Mouse (Mus musculus): ENCODE results near the gene Ippk.

The Ippk gene

DNA sequence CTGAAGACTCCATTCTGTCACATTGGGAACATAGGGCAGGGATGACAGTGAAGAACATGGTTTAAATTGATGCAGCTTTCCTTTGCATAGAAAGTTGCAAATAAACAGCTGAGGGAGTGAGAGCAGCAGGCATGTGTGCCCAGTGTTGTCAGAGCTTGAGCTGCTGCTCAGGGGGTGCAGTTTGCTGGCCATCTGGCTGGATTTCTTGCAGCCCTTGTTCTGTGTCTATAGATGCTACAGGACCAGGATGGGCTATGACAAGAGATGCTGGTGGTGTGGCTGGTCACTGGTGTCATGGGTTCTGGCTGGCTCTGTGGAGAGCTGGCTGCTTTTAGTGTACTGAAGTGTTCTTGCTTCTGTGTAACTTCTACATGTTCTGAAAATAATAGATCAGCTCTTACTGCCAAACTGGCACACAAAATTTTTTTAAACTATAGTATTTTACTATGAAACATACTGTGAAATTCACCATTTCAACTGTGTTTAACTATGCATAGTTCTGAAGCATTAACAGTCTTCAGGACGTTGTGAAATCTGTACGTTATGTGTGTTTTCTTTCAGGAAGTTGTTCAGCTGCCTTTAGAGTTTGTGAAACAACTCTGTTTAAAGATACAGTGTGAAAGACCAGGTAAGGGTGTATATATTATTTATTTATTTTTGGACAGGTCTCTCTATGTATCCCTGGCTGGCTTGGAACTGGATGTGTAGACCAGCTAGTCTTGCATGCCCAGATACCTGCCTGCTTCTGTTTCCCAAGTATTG lies 12.4 kb downstream of the Ippk start:
- DNase-seq, result no peak

DNA sequence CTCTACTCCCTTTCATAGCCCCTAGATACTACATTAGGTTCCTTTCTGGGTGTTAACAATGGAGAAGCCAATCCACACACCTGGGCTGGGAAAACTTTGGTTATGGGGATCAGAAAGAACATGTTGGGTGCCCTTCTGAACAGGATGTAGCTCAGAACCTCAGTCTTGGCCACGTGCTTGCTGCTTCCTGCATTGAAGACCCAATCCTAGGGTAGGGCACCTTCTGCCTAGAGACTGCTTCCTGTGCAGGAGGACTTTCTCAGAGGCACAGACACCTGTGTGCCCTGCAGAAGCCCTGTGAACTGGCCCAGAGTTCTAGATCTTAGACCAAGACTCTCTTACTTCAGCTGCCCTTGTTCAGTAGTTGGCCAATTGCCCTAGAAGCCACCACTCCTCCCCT lies 14.7 kb downstream of the Ippk start:
- no peak for DNase-seq

DNA sequence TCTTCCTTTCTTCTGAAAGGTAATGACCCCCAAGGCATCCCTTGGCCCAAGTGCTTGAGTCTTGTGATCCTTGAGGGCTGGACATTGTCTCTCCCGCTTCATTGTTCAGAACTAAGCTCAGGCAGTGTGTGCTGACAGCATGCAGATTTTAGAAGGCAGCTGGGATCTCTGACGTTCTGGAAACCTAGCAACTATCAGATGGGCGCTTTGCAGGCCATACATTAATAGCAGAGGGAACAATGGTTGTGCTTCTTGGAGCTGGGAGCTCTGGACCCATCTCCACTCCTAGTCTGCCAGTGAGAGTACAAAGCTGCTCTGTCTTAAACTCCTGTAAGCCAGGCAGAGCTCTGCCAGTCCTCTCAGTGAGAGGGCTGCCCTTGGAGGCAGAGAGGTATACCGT lies 15.1 kb downstream of the Ippk start:
- DNase-seq, result no peak

DNA sequence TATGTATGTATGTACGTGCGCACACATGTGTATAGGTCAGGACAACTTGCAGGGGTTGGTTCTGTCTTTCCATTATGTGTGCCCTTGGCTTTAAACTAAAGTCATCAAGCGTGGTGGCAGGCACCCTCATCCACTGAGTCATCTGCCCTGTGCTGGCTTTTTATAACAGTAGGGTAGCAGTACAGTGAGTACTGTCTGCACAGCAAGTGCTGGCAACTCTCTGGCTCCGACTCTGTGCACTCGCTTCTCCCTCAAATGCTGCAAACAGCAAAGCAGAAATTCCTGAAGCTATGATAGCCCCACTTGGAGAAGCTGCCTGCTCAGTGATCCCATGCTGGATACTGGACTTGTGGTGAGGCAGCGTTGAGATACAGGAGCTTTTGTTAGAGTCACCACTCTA lies 23.4 kb downstream of the Ippk start:
- no peak for DNase-seq

DNA sequence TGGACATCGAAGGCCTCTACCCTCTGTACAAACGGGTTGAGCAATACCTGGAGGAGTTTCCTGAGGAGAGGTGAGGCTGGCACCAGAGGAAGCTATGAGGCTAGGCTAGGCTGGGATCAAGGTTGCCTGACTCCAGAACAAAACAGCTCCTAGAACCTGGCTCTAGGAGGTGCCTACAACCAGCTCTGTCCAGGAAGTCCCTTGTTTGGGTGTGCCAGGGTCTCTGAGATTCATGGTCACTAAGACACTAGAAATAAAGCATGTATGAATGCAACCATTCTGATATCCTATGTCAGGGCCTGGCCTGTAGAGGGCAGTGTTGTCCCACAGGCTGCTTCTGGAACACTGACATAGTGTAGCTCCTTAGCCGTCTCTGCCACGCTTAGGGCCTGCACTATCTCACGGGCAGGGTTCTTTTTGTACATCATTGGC lies 28.3 kb downstream of the Ippk start:
- peak; percentile 56 for DNase-seq

DNA sequence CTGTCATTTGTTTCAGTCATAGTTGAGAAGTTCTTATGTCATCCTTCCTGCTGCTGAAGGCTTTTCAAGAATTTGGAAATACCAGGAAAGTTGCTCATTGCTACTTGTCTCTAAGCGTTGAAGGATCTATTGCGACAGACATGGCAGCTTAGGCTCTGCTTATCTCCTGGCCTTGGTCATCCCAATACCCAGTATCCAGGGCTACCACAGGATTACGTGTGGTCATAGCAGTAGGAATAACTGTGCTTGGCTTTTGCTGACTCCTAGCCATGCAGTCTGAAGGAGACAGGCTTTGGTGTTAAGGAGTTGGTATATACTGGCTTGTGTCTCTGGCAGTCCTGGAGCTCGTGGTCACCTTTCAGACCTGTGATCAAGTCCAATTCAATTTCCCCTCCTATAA lies 39.2 kb downstream of the Ippk start:
- no peak for DNase-seq

DNA sequence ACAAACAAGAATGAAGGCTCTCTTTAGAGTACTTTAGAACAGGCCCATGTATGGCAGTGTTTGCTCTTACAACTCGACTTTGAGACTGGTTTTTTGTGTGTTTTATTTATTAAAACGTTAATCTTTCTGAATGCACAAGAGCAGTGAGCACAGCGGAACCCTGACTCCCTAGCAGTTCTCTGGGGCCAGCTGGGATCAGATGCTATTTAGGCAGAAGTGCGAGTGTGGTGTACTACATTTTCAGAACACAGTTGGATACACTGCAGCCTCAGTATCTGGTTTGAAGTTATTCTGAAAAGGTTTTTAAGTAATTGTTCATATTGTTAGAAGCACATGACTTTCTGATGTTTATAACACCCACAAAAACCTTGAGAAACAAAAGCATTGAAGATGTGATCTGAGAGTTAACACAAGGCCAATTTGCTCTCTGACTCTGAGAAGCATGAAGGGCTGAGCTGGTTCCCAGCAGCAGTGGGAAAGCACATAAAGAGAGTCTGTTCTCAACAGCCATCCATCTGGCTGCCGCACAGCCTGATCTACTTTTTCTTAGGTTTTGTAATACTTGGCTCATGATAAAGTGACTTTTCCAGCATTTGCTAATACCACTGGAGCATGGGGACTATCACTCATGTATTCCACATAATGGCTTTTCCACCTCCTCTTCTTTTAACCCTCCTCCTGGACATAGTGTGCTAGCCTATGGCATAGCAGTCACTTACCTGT lies 39.8 kb downstream of the Ippk start:
- DNase-seq, result no peak

DNA sequence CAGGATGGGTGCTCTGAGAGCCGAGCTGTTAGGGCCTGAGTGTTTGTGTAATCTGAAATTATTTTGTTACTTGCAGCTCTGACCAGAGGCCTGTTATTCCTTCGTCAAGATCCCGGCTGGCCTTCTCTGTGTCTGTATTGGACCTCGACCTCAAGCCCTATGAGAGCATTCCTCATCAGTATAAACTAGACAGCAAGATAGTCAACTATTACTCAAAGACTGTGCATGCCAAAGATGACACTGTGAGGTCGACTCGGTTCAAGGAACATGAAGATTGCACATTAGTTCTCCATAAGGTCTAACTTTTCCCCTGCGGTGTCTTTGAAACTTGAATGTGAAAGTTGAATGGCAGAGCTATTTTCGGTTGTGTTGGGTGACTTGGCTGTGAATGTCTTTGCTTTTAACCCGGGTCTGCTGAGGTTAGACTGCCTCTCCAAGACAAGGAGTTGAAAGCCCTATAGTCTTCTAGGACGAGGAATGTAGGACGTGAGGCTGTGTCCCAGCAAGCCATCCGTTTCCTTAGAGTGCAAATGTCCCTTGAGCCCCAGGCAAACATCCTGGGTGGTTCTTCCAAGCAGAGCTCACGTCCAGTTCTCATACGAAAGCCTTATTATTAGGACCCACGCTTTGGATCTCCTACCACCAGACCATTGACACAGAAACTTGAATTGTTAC lies 40.5 kb downstream of the Ippk start:
- no peak for DNase-seq

DNA sequence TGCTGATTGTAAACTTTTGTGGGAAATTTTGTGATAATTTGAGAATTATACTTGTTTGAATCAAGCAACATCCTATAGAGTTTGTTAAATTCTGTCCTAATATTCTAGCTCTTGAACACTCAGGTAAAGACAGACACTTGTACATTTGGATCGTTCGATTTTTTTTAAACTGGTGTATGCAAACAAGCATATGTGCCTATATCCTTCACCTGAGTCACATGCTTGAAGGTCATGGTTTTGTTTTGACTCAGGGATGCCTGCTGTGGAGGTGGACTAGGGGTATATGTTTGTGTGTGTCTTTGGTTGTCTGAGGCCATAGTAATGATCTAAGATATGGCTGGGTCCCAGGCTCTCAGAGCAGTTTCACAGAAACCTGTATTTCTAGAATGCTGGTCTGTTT lies 41.9 kb downstream of the Ippk start:
- no peak for DNase-seq

DNA sequence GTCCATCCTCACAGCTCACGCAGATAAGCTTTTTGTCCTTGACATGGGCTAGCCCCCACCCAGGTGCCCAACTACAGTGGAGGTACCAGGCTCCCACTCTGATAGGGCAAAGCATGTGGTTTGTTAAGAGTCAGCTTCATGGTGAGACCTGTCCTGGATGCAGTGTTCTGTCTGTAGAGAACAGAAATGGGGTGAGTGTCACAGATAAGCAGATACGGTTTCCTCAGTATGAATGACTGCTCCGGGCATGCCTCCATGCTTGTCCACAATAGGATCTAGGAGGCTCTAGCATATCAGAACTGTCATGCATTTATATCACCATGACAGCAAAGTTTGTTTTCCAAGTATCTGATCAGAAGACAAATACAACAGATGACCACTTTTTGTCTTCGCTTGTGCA lies 44.8 kb downstream of the Ippk start:
- DNase-seq, result no peak

DNA sequence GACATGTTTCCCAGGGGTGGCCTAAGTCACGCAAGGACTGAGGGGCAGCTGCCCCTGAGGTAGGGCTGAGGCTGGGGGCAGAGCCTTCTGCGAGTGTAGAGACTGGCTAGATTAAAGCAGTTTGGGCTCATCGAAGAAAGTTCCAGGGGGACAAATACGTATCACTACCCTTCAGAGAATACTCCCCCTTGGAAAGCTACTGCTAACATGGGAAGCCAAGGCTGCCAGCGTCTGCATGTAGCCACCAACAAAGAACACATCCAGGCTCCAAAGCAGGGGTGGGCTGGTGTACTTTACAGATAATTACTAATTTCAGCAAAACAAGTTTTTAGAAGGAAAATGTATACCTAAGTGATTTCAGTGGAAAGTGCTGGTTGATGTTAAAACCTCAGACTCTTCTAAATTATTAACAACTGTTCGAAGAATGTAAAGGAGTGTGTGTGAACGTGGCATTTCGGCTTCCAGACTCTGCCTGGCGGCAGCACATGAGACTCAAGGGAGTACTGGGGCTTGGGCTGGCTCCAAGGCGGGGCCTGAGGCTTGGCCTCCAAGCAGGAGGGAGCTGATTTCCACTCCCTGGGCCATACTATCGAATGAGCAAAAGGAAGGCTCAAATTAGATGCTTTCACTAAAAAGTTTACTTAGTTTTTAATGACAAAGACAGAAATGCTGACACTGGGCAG lies 45.5 kb downstream of the Ippk start:
- DNase-seq, result no peak

DNA sequence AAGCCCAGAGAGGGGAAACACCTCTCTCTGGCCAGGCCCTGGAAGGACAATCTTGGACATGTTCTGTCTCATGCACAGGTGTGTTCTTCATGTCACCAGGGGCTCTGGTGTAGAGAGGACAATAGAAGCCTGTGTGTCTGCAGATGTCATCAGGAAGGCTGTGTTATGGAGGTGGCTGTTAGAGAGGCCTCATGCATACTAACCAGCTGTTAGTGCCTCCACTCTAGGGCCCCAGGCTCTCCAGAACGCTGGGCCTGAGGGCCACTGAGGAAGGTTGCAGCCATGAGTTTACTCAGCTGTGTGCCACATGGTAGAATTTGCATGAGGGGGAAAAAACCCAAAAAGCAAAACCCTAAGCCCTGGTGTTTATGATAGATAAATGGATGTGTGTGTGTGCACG lies 46.5 kb downstream of the Ippk start:
- DNase-seq, result no peak

DNA sequence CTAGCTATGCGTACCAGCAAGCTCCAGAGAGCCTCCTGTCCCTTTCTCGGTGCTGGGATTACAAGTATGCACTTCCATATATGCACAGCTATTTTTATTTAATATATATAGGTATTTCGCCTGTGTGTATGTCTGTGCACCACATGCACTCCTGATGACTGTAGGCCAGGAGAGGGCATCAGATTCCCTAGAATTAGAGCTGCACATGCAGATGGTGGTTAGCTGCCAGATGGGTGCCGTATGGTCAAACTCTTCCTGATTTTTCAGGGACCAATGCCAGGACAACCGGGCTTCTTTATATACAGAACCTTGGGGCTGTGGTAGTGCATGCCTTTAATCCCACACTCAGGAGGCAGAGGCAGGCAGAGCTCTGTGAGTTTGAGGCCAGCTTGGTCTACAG lies 48.0 kb downstream of the Ippk start:
- DNase-seq, result no peak

DNA sequence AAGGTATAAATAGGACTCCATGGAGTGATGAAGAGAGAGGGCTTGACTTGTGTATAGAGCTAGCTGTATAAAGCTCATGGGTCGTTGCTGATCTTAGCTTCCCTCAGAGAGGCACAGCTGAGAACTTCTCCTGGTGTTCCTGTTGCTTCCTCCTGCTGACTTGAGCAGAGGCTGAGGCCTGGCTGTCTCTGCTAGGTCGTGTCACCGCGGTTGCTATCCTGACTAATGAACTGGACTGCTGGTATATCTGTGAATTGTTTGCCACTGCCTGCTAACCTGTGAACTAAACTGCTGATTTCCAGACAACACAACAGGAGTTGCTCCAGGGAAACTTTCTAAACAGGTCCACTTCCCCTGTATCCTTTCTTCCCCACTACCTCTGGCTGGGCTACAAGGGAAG lies 49.3 kb downstream of the Ippk start:
- DNase-seq, result no peak

DNA sequence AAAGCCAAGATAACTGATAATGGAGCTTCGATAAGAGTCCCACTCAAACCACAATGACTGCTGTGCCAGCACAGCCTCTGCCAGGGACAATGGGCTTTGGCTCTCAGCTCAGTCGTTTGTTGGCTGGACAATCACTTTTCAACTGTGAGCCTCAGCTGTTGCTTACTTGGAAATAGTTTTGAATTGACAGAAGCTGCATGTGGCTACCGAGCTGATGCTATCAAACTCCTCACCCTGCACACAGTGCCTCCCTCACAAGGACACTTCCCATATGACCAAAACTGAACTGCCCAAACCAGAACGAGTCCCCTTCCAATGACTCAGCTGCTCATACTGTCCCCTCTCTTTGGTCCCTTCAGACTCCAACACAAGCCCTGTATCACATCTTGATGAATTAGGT lies 49.8 kb downstream of the Ippk start:
- no peak for DNase-seq

DNA sequence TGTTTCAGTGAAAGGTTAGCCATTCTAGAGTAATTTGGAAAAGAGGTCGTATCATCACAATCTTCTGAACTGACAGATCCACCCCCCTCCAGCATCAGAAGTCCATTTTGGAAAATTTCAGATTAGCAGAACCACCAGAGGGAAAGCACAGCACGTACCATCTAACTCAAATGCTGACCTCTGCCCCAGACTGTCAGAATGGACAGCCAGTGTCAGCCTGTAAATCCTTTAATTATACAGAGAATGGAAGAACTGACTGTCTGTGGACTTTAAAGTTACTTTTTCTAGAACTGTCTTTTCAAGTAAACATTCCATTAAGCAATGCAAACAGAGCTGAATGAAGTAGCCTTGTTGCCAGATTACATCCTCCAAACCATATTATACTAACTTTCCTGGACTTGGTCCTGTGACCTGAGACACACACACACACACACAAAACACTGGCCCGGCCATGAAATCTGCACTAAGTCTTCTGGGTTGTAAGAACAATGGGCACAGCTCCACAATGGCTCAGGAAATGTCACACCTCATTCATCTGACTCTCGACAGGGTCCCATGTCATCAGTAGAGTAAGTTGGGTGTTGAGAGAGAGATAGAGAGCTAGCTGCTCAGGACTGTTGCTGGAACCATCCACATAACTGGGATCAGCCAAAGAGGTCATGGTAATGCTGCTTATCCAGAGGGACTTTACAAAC lies 51.1 kb downstream of the Ippk start:
- DNase-seq, result no peak

DNA sequence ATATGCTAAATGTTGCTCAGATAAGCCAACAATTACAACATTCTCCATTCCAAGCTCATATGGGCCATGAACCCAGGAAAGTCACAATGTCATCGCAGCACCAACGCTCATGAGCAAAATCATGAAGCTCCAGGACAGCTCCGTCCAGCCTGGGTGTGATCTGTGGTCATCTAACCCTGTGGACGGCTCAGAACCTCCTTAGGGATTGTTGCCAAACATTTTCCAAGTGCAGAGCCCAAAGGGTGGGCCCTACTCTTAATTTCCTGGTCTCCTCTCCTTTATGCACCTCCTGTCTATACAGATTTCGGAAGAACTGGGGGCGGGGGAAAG lies 51.6 kb downstream of the Ippk start:
- no peak for DNase-seq

DNA sequence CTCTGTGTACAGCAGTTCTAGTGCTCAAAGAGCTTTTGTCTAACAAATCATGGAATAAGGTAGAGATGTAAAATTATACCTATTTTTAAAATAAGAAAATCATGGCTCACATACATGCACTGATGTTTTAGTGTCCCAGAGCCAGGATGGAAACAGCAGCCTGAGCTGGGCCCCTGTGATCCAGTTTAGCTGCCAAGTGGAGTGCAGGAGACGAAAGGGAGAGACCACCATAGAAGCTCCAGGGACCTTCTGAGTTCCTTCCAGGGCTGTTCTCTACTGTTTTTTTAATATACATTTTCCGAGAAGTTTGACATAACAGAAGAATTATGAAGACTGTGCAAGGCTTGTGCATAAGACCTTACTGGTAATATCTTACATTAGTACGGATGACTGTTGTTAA lies 56.8 kb downstream of the Ippk start:
- no peak for DNase-seq

DNA sequence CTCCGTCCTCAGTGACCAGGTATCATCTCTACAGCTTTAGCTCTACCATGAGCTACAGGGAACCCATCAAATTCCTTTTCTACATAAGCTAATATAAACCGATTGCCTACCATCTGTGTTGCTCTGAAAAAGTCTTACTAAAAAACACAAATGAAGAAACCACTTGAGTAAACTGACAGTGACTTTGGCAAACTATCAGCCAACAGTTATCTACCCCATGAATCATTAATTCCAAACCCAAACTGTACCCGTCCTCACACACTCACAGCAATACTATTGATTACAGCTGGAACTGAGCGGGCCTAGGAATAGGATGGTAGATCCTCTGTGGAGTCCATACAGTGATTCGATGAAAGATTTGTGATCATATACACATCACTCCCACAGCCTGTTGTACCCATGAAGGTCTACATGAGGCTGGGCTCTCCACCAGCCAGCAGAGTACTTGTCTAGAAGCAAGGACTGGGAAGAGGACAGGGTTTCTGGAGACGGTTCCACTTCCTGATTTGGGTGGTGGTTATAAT lies 57.9 kb downstream of the Ippk start:
- no peak for DNase-seq

DNA sequence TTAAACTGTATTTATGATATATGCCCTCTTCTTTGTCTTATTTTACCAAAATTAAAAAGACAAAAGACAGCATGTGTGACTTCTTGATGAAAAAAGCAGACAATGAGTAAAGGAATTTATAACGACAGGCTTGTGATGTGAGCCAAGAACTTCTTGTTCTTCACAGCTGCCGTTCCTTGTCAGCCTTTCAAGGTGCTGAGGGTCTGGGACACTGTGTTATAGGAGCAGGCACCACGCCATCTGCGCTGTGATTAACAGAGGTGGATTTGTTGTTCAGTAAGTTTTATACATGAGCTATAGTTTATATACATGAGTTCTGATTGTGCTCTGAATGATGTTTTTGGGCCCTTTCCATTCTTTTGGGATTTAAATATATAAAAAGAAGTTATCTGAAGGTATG lies 58.4 kb downstream of the Ippk start:
- no peak for DNase-seq

DNA sequence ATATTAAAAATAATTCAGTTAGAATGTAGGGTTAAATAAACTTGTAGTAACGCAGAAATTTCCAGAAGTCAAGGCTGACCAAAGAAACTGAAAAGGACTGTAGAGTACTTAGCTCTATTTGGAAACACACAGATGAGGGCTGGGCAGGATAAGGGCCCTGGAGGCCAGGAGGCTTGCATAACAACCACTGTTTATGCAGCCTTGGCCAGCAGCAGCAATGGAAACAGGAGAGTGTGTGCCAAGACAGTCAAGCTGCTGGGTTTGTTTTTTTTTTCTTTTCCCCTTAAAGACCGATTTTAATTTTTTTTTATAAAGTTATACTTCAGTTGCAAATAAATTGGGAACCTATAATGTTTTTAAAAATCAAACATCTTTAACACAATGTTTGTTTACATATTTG lies 59.0 kb downstream of the Ippk start:
- DNase-seq, result peak; percentile 62

DNA sequence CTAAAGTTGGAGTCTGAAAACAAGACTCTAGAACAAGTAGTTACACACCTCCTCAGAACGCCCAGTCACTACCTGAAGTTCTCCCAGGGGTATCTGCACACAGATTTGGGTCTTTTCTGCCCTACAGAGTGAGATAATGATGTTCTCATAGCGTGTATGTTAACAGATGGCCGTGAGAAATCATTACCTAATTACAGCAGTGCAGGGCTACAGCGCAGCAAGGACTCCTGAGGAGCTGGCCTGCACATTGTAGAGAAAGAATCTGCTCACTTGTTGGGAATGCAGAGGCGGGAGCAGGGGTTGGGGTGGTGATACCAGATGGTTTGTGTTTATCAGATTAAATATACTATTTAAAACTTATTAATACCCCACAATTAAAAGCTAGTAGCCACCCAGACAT lies 59.5 kb downstream of the Ippk start:
- DNase-seq, result peak; percentile 45

DNA sequence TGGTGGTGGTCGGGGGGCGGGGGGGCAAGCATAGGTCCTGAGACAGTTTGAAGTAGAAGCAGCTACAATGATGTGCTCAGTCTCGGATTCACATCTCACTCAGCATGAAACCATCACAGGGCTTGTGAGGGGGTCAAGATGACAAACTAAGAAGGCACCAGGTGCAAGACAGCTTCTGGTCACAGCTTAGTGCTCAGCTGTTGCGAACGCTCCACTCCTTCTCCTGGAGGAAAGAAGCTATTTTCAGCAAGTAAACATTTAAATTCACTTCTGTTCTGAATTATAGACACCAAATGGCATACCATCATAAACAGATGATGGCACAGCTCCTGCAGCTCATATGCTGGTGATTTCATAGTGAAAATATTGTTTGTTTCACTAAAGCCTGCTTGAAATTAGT lies 64.3 kb downstream of the Ippk start:
- no peak for DNase-seq

Data from cerebellum, adult 11-12 months (tissue).